Mouse (Mus musculus): ENCODE results near the gene Gm3409. TPM values are rescaled to one million over a fixed set of nuclear protein-coding genes. Genes with fewer than 3 reads are reported as not detected.
"Not testable (repeated sequence)": the region's sequence is repeated elsewhere in the genome, so short reads cannot be mapped to it uniquely, and the experiment has no call there.

Gene Gm3409
- total RNA-seq (2018; cell fraction: chromatin; rRNA removed) = not detected
- not detected for total RNA-seq (2018; cell fraction: cytosol; rRNA removed)
- total RNA-seq (2018; cell fraction: nucleus; rRNA removed) = not detected
- polyA plus RNA-seq (2018) = not detected in 3 replicates

- no CpG with 5 or more reads among the region's 3 CpGs for WGBS (ENCODE audit: missing documents)
- H3K4me3 ChIP-seq (ENCODE audit: inconsistent target); H3K36me3 ChIP-seq (ENCODE audit: inconsistent target); H3K27ac ChIP-seq; H3K79me2 ChIP-seq (ENCODE audit: inconsistent target): not testable (repeated sequence)
Observed at GRCm38 (mm10) chr5:146537347-146537746, at the start of gene Gm3409. Gm3409 (plus strand) TSS chr5:146537647.

GRCm38 (mm10) chr5:146488959-146489358 lies 48.5 kb upstream of the Gm3409 start:
- H3K79me2 ChIP-seq (ENCODE audit: inconsistent target); H3K36me3 ChIP-seq (ENCODE audit: inconsistent target); H3K4me3 ChIP-seq (ENCODE audit: inconsistent target); H3K27ac ChIP-seq: not testable (repeated sequence)
- 7% methylated on average over 3 of the region's 4 CpGs for WGBS (ENCODE audit: missing documents)

- not testable (repeated sequence) for H3K36me3 ChIP-seq (ENCODE audit: inconsistent target); H3K4me3 ChIP-seq (ENCODE audit: inconsistent target); H3K79me2 ChIP-seq (ENCODE audit: inconsistent target); H3K27ac ChIP-seq
- WGBS (ENCODE audit: missing documents) = no CpG with 5 or more reads among the region's 5 CpGs
Observed at GRCm38 (mm10) chr5:146491063-146491462, 46.4 kb upstream of the Gm3409 start, which contains the start of gene Gm6370. Gm6370 (plus strand) TSS chr5:146491363.

- not testable (repeated sequence) for H3K79me2 ChIP-seq (ENCODE audit: inconsistent target); H3K27ac ChIP-seq; H3K4me3 ChIP-seq (ENCODE audit: inconsistent target); H3K36me3 ChIP-seq (ENCODE audit: inconsistent target)
- WGBS (ENCODE audit: missing documents) = no CpG with 5 or more reads among the region's 5 CpGs
Observed at GRCm38 (mm10) chr5:146502099-146502498, 35.3 kb upstream of the Gm3409 start, which contains the start of gene 4930449I24Rik. 4930449I24Rik (plus strand) TSS chr5:146502399.

- no CpG with 5 or more reads among the region's 5 CpGs for whole genome bisulfite sequencing (ENCODE audit: missing documents)
- not testable (repeated sequence) for H3K36me3 ChIP-seq (ENCODE audit: inconsistent target); H3K79me2 ChIP-seq (ENCODE audit: inconsistent target); H3K27ac ChIP-seq; H3K4me3 ChIP-seq (ENCODE audit: inconsistent target)
Observed at GRCm38 (mm10) chr5:146513823-146514222, 23.6 kb upstream of the Gm3409 start, which contains the start of gene Gm3402. Gm3402 (plus strand) TSS chr5:146514123.

GRCm38 (mm10) chr5:146525501-146525900 lies 11.9 kb upstream of the Gm3409 start, which contains the start of gene Gm3404:
Gm3404 (plus strand) TSS chr5:146525801.
- no CpG with 5 or more reads among the region's 3 CpGs for whole genome bisulfite sequencing (ENCODE audit: missing documents)
- H3K79me2 ChIP-seq (ENCODE audit: inconsistent target); H3K4me3 ChIP-seq (ENCODE audit: inconsistent target); H3K27ac ChIP-seq; H3K36me3 ChIP-seq (ENCODE audit: inconsistent target): not testable (repeated sequence)

- not testable (repeated sequence) for H3K79me2 ChIP-seq (ENCODE audit: inconsistent target); H3K36me3 ChIP-seq (ENCODE audit: inconsistent target); H3K4me3 ChIP-seq (ENCODE audit: inconsistent target); H3K27ac ChIP-seq
- no CpG with 5 or more reads among the region's 3 CpGs for WGBS (ENCODE audit: missing documents)
Observed at GRCm38 (mm10) chr5:146555836-146556235, 18.4 kb downstream of the Gm3409 start, which contains the start of gene Gm3415. Gm3415 (plus strand) TSS chr5:146556136.

GRCm38 (mm10) chr5:146564259-146564658 lies 26.8 kb downstream of the Gm3409 start:
- Histone ChIP-seq H3K36me3 (ENCODE audit: inconsistent target) (no peaks in the 10 kb centered on the region), H3K79me2 (ENCODE audit: inconsistent target) (no peaks in the 10 kb centered on the region), H3K4me3 (ENCODE audit: inconsistent target) (no peak overlapping the region), H3K27ac (no peak overlapping the region)
- WGBS (ENCODE audit: missing documents) = 83% methylated on average over 1 of the region's 1 CpGs

GRCm38 (mm10) chr5:146567054-146567453 lies 29.6 kb downstream of the Gm3409 start:
- no peaks in the 10 kb centered on the region for H3K79me2 ChIP-seq (ENCODE audit: inconsistent target)
- H3K36me3 ChIP-seq (ENCODE audit: inconsistent target) = no peaks in the 10 kb centered on the region
- H3K27ac ChIP-seq = no peak overlapping the region
- no peak overlapping the region for H3K4me3 ChIP-seq (ENCODE audit: inconsistent target)
- 60% methylated on average over 4 of the region's 4 CpGs for WGBS (ENCODE audit: missing documents)

GRCm38 (mm10) chr5:146570179-146570578 lies 32.7 kb downstream of the Gm3409 start:
- not testable (repeated sequence) for H3K27ac ChIP-seq; H3K4me3 ChIP-seq (ENCODE audit: inconsistent target)
- WGBS (ENCODE audit: missing documents) = 73% methylated on average over 6 of the region's 6 CpGs

GRCm38 (mm10) chr5:146571830-146572734 lies 34.6 kb downstream of the Gm3409 start:
- not testable (repeated sequence) for H3K4me3 ChIP-seq (ENCODE audit: inconsistent target); H3K79me2 ChIP-seq (ENCODE audit: inconsistent target); H3K36me3 ChIP-seq (ENCODE audit: inconsistent target); H3K27ac ChIP-seq
- WGBS (ENCODE audit: missing documents) = 80% methylated on average over 6 of the region's 6 CpGs

More at GRCm38 (mm10) chr5:146570179-146570578, 32.7 kb downstream of the Gm3409 start:
- H3K79me2 ChIP-seq (ENCODE audit: inconsistent target); H3K36me3 ChIP-seq (ENCODE audit: inconsistent target): not testable (repeated sequence)

GRCm38 (mm10) chr5:146572735-146573042 lies 35.2 kb downstream of the Gm3409 start:
- WGBS (ENCODE audit: missing documents) = 94% methylated on average over 4 of the region's 4 CpGs
- not testable (repeated sequence) for H3K79me2 ChIP-seq (ENCODE audit: inconsistent target); H3K4me3 ChIP-seq (ENCODE audit: inconsistent target); H3K27ac ChIP-seq; H3K36me3 ChIP-seq (ENCODE audit: inconsistent target)

- no peak overlapping the region for H3K4me3 ChIP-seq (ENCODE audit: inconsistent target)
- no peaks in the 10 kb centered on the region for H3K79me2 ChIP-seq (ENCODE audit: inconsistent target)
- H3K36me3 ChIP-seq (ENCODE audit: inconsistent target) = no peaks in the 10 kb centered on the region
- 93% methylated on average over 3 of the region's 3 CpGs for WGBS (ENCODE audit: missing documents)
- no peak overlapping the region for H3K27ac ChIP-seq
Observed at GRCm38 (mm10) chr5:146576668-146577067, 39.2 kb downstream of the Gm3409 start.

GRCm38 (mm10) chr5:146584156-146584477 lies 46.7 kb downstream of the Gm3409 start:
- Histone ChIP-seq H3K27ac (no peak overlapping the region), H3K79me2 (ENCODE audit: inconsistent target) (no peaks in the 10 kb centered on the region), H3K36me3 (ENCODE audit: inconsistent target) (no peaks in the 10 kb centered on the region), H3K4me3 (ENCODE audit: inconsistent target) (no peak overlapping the region)
- WGBS (ENCODE audit: missing documents) = 11% methylated on average over 10 of the region's 10 CpGs

- H3K79me2 ChIP-seq (ENCODE audit: inconsistent target) = no peaks in the 10 kb centered on the region
- no peak within 1 kb of the TSS for H3K4me3 ChIP-seq (ENCODE audit: inconsistent target)
- H3K27ac ChIP-seq = no peak within 1 kb of the TSS
- H3K36me3 ChIP-seq (ENCODE audit: inconsistent target) = no peaks in the 10 kb centered on the region
- 4% methylated on average over 64 of the region's 64 CpGs for WGBS (ENCODE audit: missing documents)
Observed at GRCm38 (mm10) chr5:146584478-146585306, 47.2 kb downstream of the Gm3409 start, which contains the start of gene Gpr12. Gpr12 (minus strand) TSS chr5:146585239.

Data from macrophage (primary cell).